Mouse (Mus musculus) heart, adult 2 months (tissue): ENCODE measurements at regions not wholly inside any gene's neighbourhood (a gene's known extent, or its start where the extent isn't known, plus 50 kb on each side); places are given as distances from the start of the nearest gene placed in this dataset.

Experiments used
- CTCF ChIP-seq: fragments of 200-600 bp; IDR thresholded peaks from 2 replicates; pipeline ENCODE4 v1.8.1; 2022; ENCODE audit warnings: antibody characterized with exemption, mild to moderate bottlenecking, moderate library complexity
- POLR2A ChIP-seq: fragments of 200-500 bp; IDR thresholded peaks from 2 replicates; pipeline ENCODE4 v1.6.1; 2011; ENCODE audit warnings: mild to moderate bottlenecking, low read depth, low read length, control low read depth; ENCODE audit not compliant: insufficient read depth

DNA sequence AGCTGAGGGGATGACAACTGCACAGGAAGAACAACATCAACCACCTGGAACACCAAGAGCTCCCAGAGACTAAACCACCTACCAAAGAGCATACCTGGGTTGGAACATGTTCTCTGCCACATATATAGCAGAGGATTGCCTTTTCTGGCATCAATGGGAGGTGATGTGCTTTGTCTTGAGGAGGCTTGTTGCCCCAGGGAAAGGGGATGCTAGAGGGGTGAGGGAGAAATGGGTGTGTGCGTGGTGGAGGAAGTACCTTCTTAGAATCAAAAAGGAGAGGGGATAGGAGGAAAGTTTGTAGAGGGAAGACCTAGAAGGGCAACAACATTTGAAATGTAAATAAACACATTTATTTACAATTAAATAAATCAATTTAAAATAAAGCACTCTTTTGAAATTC lies 358.5 kb upstream of the Pfkp start:
- TF ChIP-seq CTCF (no peak), POLR2A (no peak)
